Mouse (Mus musculus) E14TG2a.4 (cell line): ENCODE results near the gene Afm.

Experiments used
- CTCF ChIP-seq: conservative IDR thresholded peaks from 2 replicates; pipeline ENCODE4 v1.5.1; 2014; ENCODE audit warnings: low read length
- NANOG ChIP-seq: IDR thresholded peaks from 2 replicates; pipeline ENCODE4 v1.6.1; 2014; ENCODE audit warnings: borderline replicate concordance, low read length, mixed read lengths

DNA sequence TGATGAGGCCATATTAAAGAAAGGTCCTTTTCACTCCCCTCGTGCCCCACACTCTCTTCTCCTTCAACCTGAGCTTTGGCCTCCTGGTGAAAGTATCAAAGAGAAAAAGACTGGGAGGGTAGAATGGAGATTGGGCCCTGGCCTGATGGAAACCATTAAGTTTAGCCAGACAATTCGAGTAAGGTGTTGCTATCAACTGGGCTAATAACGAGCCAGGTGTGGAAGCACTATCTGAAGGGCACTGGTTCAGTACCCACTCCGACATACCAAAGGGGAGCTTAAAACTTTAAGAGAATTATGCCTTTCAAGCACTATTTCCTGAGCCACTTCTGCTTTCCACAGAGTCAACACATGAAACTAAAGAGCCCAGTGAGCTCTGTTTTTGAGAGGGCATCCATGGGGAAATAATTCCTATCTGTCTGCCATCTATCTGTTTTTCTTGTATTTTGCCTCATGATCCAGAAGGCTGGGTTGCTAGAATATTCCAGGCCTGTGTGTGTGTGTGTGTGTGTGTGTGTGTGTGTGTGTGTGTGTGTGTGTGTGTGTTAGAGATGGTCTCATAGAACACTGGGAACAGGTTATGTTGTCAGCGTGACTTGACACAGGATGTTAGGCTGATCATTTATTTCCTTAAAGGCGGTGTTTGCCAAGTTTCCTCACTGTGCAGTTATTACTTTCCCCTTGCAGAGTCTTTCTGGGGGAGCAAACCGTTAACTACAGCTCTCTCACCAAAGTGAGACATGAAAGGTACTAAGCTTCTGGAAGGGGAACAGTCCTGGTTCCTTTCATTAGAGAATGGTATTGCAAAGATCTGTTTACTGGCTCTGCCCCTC, 41.2 kb upstream of the Afm start:
- no peak for TF ChIP-seq NANOG
- no peak for TF ChIP-seq CTCF
